Mouse (Mus musculus): ENCODE data around the gene Gm11032. TPM values are rescaled to one million over a fixed set of nuclear protein-coding genes. Genes with fewer than 3 reads are reported as not detected.

Gm11032 gene
- not detected for total RNA-seq (2023)

GRCm38 (mm10) chr11:4620017-4620485 is at the start of gene Gm11032:
Gene Gm11032 (plus strand): TSS chr11:4620067.

GRCm38 (mm10) chr11:4594608-4595500 is 25.0 kb upstream of the Gm11032 start, which contains the start of gene Mtmr3:
Gene Mtmr3 (minus strand): TSS chr11:4594863.

GRCm38 (mm10) chr11:4637534-4638234 is 17.8 kb downstream of the Gm11032 start, which contains the start of gene Ascc2:
Gene Ascc2 (plus strand): TSS chr11:4637747.

Other genes with a start within 250 kb of the Gm11032 start
- gene Hormad2, start 179.0 kb upstream of the Gm11032 start, total RNA-seq (2023), result 1 to 10 TPM; 4.7 to 5.9 TPM
- gene Mtmr3, start 25.2 kb upstream of the Gm11032 start, total RNA-seq (2023), result 100 to 1,000 TPM; 145 to 154 TPM
- gene Ascc2, start 17.7 kb downstream of the Gm11032 start, total RNA-seq (2023), result 10 to 100 TPM; 18.2 to 19.6 TPM
- 100 to 1,000 TPM; 134 to 138 TPM for gene Uqcr10, start 84.3 kb downstream of the Gm11032 start, total RNA-seq (2023)
- gene Zmat5, start 84.6 kb downstream of the Gm11032 start, total RNA-seq (2023), result 10 to 100 TPM; 18.7 to 22.0 TPM
- not detected for gene Cabp7, start 126.7 kb downstream of the Gm11032 start, total RNA-seq (2023)
- gene Nf2, start 229.5 kb downstream of the Gm11032 start, total RNA-seq (2023), result 10 to 100 TPM; 21.4 to 24.7 TPM